Mouse (Mus musculus): Measurements from ENCODE around the gene Zfp367. TPM values are rescaled to one million over a fixed set of nuclear protein-coding genes. Genes with fewer than 3 reads are reported as not detected.

The Zfp367 gene
- polyA plus RNA-seq, 1 experiment from 2014 or later: 4.6 TPM

DNA sequence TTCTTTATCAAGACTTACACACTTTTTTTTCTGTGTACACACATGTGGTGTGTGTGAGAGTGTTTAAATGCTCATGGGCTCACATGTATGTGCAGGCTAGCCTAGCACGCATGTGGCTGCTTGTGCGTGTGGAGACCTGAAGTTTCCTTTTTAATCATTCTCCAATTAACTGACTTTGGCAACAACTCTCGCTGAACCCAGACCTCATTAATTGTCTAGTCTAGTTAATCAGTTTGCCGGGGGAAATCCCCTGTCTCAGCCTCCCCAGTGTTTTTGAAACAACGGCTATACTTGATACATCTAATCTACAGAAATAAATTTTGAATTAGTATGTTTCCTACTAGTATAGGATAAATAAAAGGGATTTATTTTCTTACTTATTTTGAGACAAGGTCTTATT lies 67.0 kb downstream of the Zfp367 start:
- H3K36me3 ChIP-seq: no peaks in the 10 kb centered on the region
- WGBS: 89% methylated on average over 5 of the region's 5 CpGs
- no peak for ATAC-seq (ENCODE audit: low read depth)

DNA sequence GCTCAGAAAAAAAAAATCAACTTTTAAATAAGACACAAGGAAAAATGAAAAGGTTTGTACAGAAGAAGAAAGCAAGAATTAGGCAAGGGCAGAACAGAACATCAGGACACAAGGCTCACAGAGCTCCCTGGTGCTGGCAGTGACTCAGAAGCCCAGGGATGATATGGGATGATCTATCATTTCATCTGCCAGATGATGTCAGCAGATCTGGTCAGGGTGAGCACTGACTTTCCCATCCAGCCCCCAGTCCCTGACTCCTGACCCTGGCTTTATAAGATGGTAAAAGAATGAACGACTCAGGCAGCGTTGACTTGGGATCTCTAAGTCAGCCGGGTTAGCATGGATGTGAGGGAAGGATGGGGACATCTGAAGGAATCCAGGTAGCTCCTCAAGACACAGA lies 69.7 kb downstream of the Zfp367 start:
- Histone ChIP-seq H3K27ac (replicated peaks) (no peak overlapping the region), H3K4me2 (no peak overlapping the region), H3K9ac (no peak overlapping the region), H3K9me3 (no peaks in the 10 kb centered on the region), H3K36me3 (no peaks in the 10 kb centered on the region), H3K4me3 (no peak overlapping the region), H3K27me3 (no peaks in the 10 kb centered on the region), H3K4me1 (replicated peaks) (peaks cover 20% of the 10 kb centered on the region)
- ATAC-seq (ENCODE audit: low read depth): no peak
- 87% methylated on average over 3 of the region's 3 CpGs for WGBS

More for the DNA sequence above, 67.0 kb downstream of the Zfp367 start:
- Histone ChIP-seq H3K27ac (replicated peaks) (no peak overlapping the region), H3K4me1 (replicated peaks) (peaks cover 11% of the 10 kb centered on the region), H3K9ac (no peak overlapping the region), H3K27me3 (no peaks in the 10 kb centered on the region), H3K4me3 (no peak overlapping the region), H3K4me2 (no peak overlapping the region), H3K9me3 (no peaks in the 10 kb centered on the region)

Other genes starting within 250 kb of the Zfp367 start
- gene Hsd17b3, start 64.0 kb downstream of the Zfp367 start, polyA plus RNA-seq (2015; fragmentation: Nextera tagmentation; extraction: Ambion mirVana): not detected in 2 replicates
- gene Slc35d2, start 23.8 kb downstream of the Zfp367 start, polyA plus RNA-seq (2015; fragmentation: Nextera tagmentation; extraction: Ambion mirVana): 2.5 and 2.6 TPM in 2 replicates
- 35.0 and 37.3 TPM in 2 replicates for gene Habp4, start 8.6 kb upstream of the Zfp367 start, polyA plus RNA-seq (2015; fragmentation: Nextera tagmentation; extraction: Ambion mirVana)
- gene Cdc14b, start 122.1 kb upstream of the Zfp367 start, polyA plus RNA-seq (2015; fragmentation: Nextera tagmentation; extraction: Ambion mirVana): 3.4 and 4.6 TPM in 2 replicates
- 17.8 and 20.9 TPM in 2 replicates for gene Aaed1, start 159.5 kb upstream of the Zfp367 start, polyA plus RNA-seq (2015; fragmentation: Nextera tagmentation; extraction: Ambion mirVana)
- 169 and 171 TPM in 2 replicates for gene Ctsl, start 217.7 kb upstream of the Zfp367 start, polyA plus RNA-seq (2015; fragmentation: Nextera tagmentation; extraction: Ambion mirVana)

Data from neural tube, embryonic 13.5 days (tissue).